Mouse (Mus musculus) retina, postnatal 7 days (tissue): Measurements from ENCODE around the gene Stpg1.

Source experiments
- DNase-seq: peaks from one replicate; pipeline ENCODE4 v3.0.0-alpha.2; 2012; ENCODE audit warnings: low read depth, low spot score

The Stpg1 gene

DNA sequence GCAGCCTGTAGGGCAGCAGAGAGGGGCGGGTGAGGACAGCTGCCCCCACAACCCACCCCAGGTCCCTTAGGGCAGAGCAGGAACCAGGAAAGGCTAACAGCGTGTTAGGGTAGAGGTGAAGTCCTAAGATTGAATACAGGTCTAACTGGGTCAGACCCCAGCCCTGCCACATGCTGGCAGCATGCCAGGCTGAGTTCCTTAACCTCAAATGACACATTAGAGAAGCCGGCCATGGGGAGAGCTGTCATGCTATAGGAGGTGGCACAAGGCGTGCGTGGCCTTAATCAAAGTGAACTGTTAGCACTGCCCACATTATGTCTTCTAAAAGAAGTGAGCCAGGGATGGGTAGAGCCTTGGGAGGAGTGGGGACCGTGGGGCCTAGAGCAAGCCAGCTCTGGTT lies 54.7 kb downstream of the Stpg1 start:
- DNase-seq: no peak

DNA sequence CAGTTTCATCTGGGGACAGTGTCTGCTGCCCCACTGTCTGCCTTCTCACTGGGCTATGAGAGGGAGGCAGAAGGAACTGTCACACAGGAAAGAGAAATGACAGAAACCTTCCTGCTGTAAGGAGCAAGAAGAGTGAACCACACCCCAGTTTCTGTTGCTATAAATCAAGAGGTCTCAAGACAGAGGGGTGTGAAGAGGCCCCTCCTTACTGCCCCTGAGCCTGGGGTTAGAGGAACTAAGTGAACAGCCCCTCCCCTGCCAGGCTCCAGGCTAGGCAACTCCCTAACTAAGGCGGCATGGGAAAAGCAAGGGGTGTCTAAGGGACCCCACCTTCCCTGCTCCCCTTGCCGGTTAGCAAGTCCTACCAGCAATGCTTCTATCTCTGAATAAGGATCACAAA lies 69.2 kb downstream of the Stpg1 start:
- DNase-seq: no peak

- DNase-seq: no peak
Observed at GRCm38 (mm10) chr4:135565400-135565799, 70.8 kb downstream of the Stpg1 start.

GRCm38 (mm10) chr4:135567042-135567441 lies 72.5 kb downstream of the Stpg1 start:
- no peak for DNase-seq

DNA sequence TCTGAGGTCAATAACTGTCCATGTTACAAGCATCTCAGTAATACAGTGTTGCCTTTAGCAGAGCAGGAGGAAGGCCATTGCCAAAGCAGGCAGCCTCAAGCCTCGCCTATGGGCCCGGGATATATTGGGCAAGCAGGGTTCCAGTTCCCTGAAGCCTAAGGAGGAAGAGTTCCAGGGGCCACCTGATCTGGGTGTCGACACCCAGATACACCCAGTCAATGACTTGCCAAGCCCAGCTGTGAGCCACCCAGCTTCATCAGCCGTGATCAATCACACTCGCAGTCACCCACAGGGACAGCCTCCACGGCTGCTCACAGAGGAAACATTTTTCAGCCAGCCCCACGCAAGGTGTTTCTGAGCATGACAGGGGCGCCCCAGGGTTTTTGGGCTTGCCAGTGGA lies 72.9 kb downstream of the Stpg1 start:
- no peak for DNase-seq

DNA sequence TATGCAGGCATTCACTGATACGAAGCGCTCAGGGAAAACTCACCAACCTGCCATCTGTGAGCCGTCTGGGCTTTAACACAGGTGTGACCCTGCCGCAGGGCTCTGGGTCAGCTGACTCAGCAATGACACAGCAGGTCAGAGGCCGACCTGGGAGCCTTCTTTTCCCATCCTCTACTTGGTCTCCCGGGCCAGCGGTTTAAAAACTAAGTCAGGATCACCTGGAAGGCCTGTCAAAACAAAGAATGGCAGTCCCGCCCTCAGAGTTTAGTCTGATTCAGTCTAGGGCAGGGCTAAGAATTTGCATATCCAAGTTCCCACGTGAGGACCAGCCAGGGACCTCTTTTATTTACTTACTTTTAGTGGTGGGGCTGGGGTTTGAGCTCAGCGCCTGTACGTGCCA lies 74.6 kb downstream of the Stpg1 start:
- DNase-seq: no peak

DNA sequence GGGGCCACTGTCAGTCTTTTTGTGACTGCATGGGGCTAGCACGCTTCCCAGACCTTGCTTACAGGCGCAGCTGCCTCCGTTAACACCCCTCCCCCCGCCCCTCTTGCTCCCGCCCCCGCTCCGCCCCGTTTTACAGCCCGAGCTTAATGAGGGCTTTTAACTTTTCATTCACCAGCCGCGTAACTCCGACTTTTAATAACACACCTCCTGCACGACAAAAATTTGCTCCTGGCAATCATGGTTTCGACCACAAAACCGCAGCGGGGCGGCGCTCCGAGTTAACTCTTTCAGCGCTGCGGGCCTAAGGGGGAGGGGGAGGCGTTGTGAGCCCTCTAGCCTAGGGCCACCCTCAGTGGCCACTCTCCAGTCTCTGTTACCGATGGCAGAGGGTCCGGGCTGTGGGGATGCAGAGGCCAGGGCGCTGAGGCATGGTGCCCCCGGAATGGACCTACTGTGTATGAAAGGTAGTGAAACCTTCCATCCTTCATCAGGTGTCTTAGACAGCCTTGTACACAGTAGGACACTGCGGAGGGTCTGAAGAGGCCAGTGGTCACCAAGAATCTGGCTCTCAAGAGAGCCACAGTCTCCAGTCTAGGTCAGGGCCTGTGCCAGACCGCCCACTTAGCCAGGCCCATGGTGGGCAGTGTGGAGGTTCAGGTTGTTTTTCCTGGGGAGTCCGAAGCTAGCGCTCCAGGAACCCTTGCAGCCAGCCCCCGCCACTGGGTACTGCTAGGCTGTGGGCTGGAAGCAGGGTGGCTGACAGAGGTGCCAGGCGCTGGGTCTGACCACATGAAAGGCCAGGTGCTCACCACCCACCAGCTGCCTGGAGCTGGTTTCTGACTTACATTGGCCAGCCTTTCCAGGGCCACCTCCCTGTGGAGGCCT lies 75.8 kb downstream of the Stpg1 start:
- DNase-seq: no peak

DNA sequence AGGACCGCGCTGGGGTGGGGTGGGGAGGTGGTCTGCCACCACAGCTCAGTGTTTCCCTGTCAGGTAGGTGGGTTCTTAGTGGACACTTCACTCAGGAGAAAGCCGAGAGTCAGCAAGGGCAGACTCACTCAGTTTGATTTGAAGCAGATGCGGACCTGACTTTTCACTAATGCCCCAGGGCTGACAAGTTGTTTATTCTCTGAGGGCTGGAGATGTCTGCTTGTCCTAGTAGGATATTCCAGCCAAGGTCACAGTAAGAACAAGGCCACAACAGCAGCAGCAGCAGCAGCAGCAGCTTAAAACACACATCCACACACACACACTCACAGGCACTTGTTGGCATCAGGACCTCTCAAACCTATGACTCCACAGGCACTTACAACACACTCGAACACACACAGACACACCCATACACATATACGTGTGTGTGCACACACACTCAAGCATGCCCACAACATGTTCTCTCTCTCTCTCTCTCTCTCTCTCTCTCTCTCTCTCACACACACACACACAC lies 76.5 kb downstream of the Stpg1 start:
- no peak for DNase-seq

GRCm38 (mm10) chr4:135572276-135572675 lies 77.7 kb downstream of the Stpg1 start:
- no peak for DNase-seq

DNA sequence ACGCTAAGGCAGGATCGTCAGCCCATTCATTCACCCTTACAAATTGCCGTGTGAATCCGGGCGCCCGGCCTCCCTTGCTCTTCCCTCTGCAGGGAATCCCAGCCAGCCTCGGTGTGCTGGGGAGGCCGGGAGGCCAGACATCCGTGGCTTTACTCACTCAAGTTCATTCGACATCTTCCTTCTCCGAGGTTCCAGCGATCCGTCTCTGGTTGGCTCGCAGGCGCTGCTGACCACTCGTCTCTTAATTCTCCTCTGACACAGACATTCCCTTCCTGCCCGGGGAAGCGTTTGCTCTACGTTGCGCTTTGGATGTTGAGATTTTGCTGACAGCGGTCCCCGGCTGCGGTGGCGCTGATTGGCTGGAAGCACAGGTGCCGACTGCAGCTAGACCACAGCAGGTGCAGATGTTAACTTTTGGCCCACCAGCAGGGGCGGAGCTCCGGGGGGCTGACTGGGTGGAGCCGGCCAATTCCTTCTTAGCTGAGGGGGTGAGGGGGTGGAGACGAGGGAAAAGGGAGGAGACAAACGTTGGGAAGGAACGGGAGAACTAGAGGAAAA lies 78.7 kb downstream of the Stpg1 start, which contains the start of gene Grhl3:
TSS of gene Grhl3 (minus strand) at position 380 of the 558 bp plus-strand sequence.
- DNase-seq: no peak

GRCm38 (mm10) chr4:135575365-135576140 lies 81.0 kb downstream of the Stpg1 start:
- DNase-seq: no peak

GRCm38 (mm10) chr4:135578490-135578889 lies 83.9 kb downstream of the Stpg1 start:
- DNase-seq: no peak

GRCm38 (mm10) chr4:135579695-135580094 lies 85.1 kb downstream of the Stpg1 start:
- no peak for DNase-seq

GRCm38 (mm10) chr4:135581222-135581910 lies 86.8 kb downstream of the Stpg1 start:
- no peak for DNase-seq

- DNase-seq: no peak
Observed at GRCm38 (mm10) chr4:135584838-135585237, 90.2 kb downstream of the Stpg1 start.
